Mouse (Mus musculus) heart, adult 2 months (tissue): ENCODE results near the gene Tiam1.

Source experiments
- CTCF ChIP-seq: fragments of 200-600 bp; IDR thresholded peaks from 2 replicates; pipeline ENCODE4 v1.8.1; 2022; ENCODE audit warnings: antibody characterized with exemption, mild to moderate bottlenecking, moderate library complexity
- EP300 ChIP-seq: fragments of 200-500 bp; IDR thresholded peaks from 2 replicates; pipeline ENCODE4 v1.6.1; 2011; ENCODE audit warnings: low read depth, low read length, control low read depth; ENCODE audit not compliant: insufficient read depth
- POLR2A ChIP-seq: fragments of 200-500 bp; IDR thresholded peaks from 2 replicates; pipeline ENCODE4 v1.6.1; 2011; ENCODE audit warnings: mild to moderate bottlenecking, low read depth, low read length, control low read depth; ENCODE audit not compliant: insufficient read depth

GRCm38 (mm10) chr16:90132816-90133215 lies 10.8 kb downstream of the Tiam1 start:
- TF ChIP-seq EP300 (no peak), CTCF (no peak), POLR2A (no peak)
